Mouse (Mus musculus): ENCODE measurements around the gene Parp6.
A peak's percentile ranks its signal among the peaks of the same experiment; 100 is the strongest.

Parp6 gene

GRCm38 (mm10) chr9:59616622-59617306, at the start of gene Parp6:
Parp6 (plus strand) TSS chr9:59617284.
- DNase-seq (ENCODE audit: low read depth, low spot score): peak; percentile 98

GRCm38 (mm10) chr9:59571852-59572251, 45.2 kb upstream of the Parp6 start:
- DNase-seq (ENCODE audit: low read depth, low spot score): no peak

- no peak for DNase-seq (ENCODE audit: low read depth, low spot score)
These were observed 39.7 kb upstream of the Parp6 start for GRCm38 (mm10) chr9:59577401-59577800.

- DNase-seq (ENCODE audit: low read depth, low spot score): peak; percentile 98
These were observed 39.1 kb upstream of the Parp6 start, which contains the start of gene Celf6 for GRCm38 (mm10) chr9:59577844-59578504. Celf6 (plus strand) TSS chr9:59577917.

- no peak for DNase-seq (ENCODE audit: low read depth, low spot score)
These were observed 38.6 kb upstream of the Parp6 start for GRCm38 (mm10) chr9:59578505-59578867.

- DNase-seq (ENCODE audit: low read depth, low spot score): peak; percentile 79
These were observed 32.2 kb upstream of the Parp6 start for GRCm38 (mm10) chr9:59584871-59585308.

GRCm38 (mm10) chr9:59588252-59588651, 28.8 kb upstream of the Parp6 start:
- DNase-seq (ENCODE audit: low read depth, low spot score): no peak

- DNase-seq (ENCODE audit: low read depth, low spot score): peak; percentile 17
These were observed 28.1 kb upstream of the Parp6 start for GRCm38 (mm10) chr9:59588710-59589671.

- no peak for DNase-seq (ENCODE audit: low read depth, low spot score)
These were observed 27.2 kb upstream of the Parp6 start for GRCm38 (mm10) chr9:59589703-59590439.

- no peak for DNase-seq (ENCODE audit: low read depth, low spot score)
These were observed 15.4 kb upstream of the Parp6 start for GRCm38 (mm10) chr9:59601661-59602060.

- no peak for DNase-seq (ENCODE audit: low read depth, low spot score)
These were observed 11.1 kb upstream of the Parp6 start for GRCm38 (mm10) chr9:59605967-59606366.

GRCm38 (mm10) chr9:59610950-59611349, 6.1 kb upstream of the Parp6 start:
- no peak for DNase-seq (ENCODE audit: low read depth, low spot score)

- DNase-seq (ENCODE audit: low read depth, low spot score): no peak
These were observed 1.3 kb upstream of the Parp6 start for GRCm38 (mm10) chr9:59615797-59616196.

GRCm38 (mm10) chr9:59617307-59617973, 356 bp downstream of the Parp6 start:
- DNase-seq (ENCODE audit: low read depth, low spot score): no peak

- DNase-seq (ENCODE audit: low read depth, low spot score): no peak
These were observed 21.3 kb downstream of the Parp6 start for GRCm38 (mm10) chr9:59638372-59638771.

GRCm38 (mm10) chr9:59639936-59640335, 22.9 kb downstream of the Parp6 start:
- no peak for DNase-seq (ENCODE audit: low read depth, low spot score)

- DNase-seq (ENCODE audit: low read depth, low spot score): no peak
These were observed 24.2 kb downstream of the Parp6 start for GRCm38 (mm10) chr9:59641320-59641719.

- DNase-seq (ENCODE audit: low read depth, low spot score): no peak
These were observed 32.8 kb downstream of the Parp6 start for GRCm38 (mm10) chr9:59649911-59650310.

GRCm38 (mm10) chr9:59653371-59653770, 36.3 kb downstream of the Parp6 start:
- no peak for DNase-seq (ENCODE audit: low read depth, low spot score)

- DNase-seq (ENCODE audit: low read depth, low spot score): no peak
These were observed 37.4 kb downstream of the Parp6 start for GRCm38 (mm10) chr9:59654450-59654983.
